Mouse (Mus musculus) bone marrow, adult 2 months (tissue): ENCODE measurements around the gene Nr5a2. TPM values are rescaled to one million over a fixed set of nuclear protein-coding genes. Genes with fewer than 3 reads are reported as not detected.

Experiments
- H3K27ac ChIP-seq: fragments of 200-500 bp; 2 replicates; pipeline ENCODE4 v1.5.1; 2012; ENCODE audit warnings: low read depth, mild to moderate bottlenecking, control low read depth, inconsistent platforms, low read length; ENCODE audit not compliant: control insufficient read depth, poor library complexity, insufficient read depth
- H3K4me1 ChIP-seq: fragments of 200-500 bp; 2 replicates; pipeline ENCODE4 v1.6.1; 2011; ENCODE audit warnings: low read length; ENCODE audit not compliant: control insufficient read depth, insufficient read depth
- H3K4me3 ChIP-seq: fragments of 200-500 bp; replicated peaks from 2 replicates; pipeline ENCODE3; 2011; ENCODE audit warnings: mild to moderate bottlenecking, low read depth, low read length, control low read depth; ENCODE audit not compliant: control insufficient read depth
- CTCF ChIP-seq: fragments of 200-500 bp; IDR thresholded peaks from 2 replicates; pipeline ENCODE4 v1.5.1; 2011; ENCODE audit warnings: low read length, control low read depth; ENCODE audit not compliant: control insufficient read depth, insufficient read depth
- POLR2A ChIP-seq: fragments of 200-500 bp; IDR thresholded peaks from 2 replicates; pipeline ENCODE4 v1.6.1; 2011; ENCODE audit warnings: low read depth, mild to moderate bottlenecking, control low read depth, low read length, borderline replicate concordance; ENCODE audit not compliant: control insufficient read depth
- WGBS: fragments of 180-500 bp; shearing (Covaris S2); methylation state at CpG from one replicate; pipeline ENCODE4 v1.1.7; 2018; 5-methylcytosine and 5-hydroxymethylcytosine counted together
- polyA plus RNA-seq: library from polyadenylated mRNA; stranded (reverse); fragments of >200 nt; gene quantifications from 2 replicates; pipeline ENCODE4 v1.2.4, GENCODE M21; 2011; ENCODE audit warnings: low replicate concordance; ENCODE audit not compliant: missing spikeins, insufficient read depth, insufficient read length

Gene Nr5a2
- polyA plus RNA-seq, 1 experiment: 2.3 TPM

DNA sequence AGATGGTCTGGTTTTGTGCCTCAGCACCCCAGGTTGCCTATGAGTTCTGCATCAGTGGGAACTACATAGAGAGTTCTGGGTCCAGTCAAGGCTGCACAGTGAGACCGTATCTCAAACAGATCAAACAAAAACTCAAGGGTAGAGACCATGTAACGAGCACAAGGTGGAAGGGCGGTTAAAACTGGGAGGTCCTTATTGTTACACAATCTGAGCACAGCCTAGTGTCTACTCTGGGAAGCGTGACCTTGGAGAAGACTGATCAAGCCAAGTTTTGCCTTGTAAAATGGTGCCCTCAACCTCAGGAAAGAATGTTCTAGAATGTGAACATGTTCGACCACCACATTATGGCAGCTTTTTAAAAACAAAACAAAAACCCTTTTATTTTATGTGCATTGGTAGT, 12.8 kb upstream of the Nr5a2 start:
- no peaks in the 10 kb centered on the region for H3K4me1 ChIP-seq
- no peak overlapping the region for H3K4me3 ChIP-seq
- H3K27ac ChIP-seq: no peak overlapping the region
- WGBS: 75% methylated on average over 5 of the region's 5 CpGs
- TF ChIP-seq CTCF (no peak), POLR2A (no peak)

GRCm38 (mm10) chr1:136970995-136971394, 10.7 kb upstream of the Nr5a2 start:
- TF ChIP-seq POLR2A: no peak
- TF ChIP-seq CTCF: no peak
- Histone ChIP-seq H3K27ac (no peak overlapping the region), H3K4me1 (no peaks in the 10 kb centered on the region), H3K4me3 (no peak overlapping the region)
- 74% methylated on average over 8 of the region's 8 CpGs for WGBS

DNA sequence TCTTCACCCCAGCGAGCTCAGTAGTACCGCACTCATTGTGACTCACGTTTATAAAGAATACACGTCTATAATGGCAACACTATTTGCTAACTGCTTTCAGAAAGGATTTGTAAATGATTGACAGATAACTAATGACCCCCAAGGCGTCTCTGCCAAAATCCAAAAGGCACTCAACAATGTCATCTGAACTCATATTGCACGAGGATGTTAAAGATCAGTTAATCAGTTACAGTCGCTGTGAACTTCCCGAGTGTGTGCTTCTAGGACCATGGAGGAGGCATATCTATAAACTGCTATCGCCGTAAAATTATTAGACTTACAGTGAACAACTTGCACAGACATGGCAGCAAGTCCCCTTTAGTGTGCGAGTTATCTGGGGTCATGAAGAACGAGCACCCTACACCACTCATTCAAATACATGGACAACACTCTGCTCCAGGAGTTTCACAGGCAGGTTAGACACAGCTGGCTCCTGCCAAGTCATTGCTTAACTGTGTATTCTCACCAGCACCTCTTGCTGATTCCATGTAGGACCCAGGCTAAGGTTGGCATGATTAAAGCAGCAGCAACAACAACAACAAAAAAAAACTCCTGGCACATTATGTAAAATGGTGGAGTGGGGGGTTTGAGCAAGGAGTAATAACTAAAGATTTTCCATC, 6.6 kb upstream of the Nr5a2 start:
- H3K27ac ChIP-seq: no peak overlapping the region

GRCm38 (mm10) chr1:136959491-136959890, 757 bp downstream of the Nr5a2 start:
- H3K4me3 ChIP-seq: no peak overlapping the region
- 66% methylated on average over 1 of the region's 1 CpGs for WGBS

More for the DNA sequence above, 6.6 kb upstream of the Nr5a2 start:
- TF ChIP-seq POLR2A (no peak), CTCF (no peak)
- WGBS: 81% methylated on average over 12 of the region's 12 CpGs
- Histone ChIP-seq H3K4me1 (no peaks in the 10 kb centered on the region), H3K4me3 (no peak overlapping the region)

GRCm38 (mm10) chr1:136958666-136959065, 1.6 kb downstream of the Nr5a2 start:
- TF ChIP-seq POLR2A: no peak
- TF ChIP-seq CTCF: no peak
- Histone ChIP-seq H3K4me1 (no peaks in the 10 kb centered on the region), H3K27ac (no peak overlapping the region), H3K4me3 (no peak overlapping the region)
- 14% methylated on average over 9 of the region's 9 CpGs for WGBS

More at GRCm38 (mm10) chr1:136959491-136959890, 757 bp downstream of the Nr5a2 start:
- Histone ChIP-seq H3K27ac (no peak overlapping the region), H3K4me1 (no peaks in the 10 kb centered on the region)
- TF ChIP-seq POLR2A (no peak), CTCF (no peak)

DNA sequence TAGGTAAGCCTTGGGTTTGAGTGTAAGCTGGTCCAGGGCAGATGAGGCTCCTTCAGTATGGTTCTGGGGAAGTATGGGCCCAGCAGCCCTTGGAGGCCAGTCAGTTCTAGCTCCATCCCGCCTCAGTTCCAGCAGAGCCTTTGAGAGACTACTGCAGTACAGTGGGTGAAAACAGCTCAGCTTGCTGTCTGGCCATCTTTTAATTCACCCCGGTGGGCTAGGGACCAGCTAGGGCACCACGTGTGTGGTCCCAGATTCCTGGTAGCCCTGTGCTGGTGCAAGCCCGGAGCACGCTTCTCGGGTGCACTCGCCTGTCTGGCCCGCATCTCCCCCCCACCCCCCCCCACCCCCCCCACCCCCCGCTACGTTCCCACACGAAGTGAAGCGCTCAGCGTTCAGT, 2.1 kb downstream of the Nr5a2 start:
- WGBS: 12% methylated on average over 4 of the region's 13 CpGs
- Histone ChIP-seq H3K27ac (no peak overlapping the region), H3K4me3 (no peak overlapping the region), H3K4me1 (no peaks in the 10 kb centered on the region)
- TF ChIP-seq CTCF (no peak), POLR2A (no peak)

- Histone ChIP-seq H3K4me1 (no peaks in the 10 kb centered on the region), H3K27ac (no peak overlapping the region), H3K4me3 (no peak overlapping the region)
- TF ChIP-seq CTCF (no peak), POLR2A (no peak)
- 21% methylated on average over 8 of the region's 8 CpGs for WGBS
Measured at GRCm38 (mm10) chr1:136957696-136958095, 2.6 kb downstream of the Nr5a2 start.

DNA sequence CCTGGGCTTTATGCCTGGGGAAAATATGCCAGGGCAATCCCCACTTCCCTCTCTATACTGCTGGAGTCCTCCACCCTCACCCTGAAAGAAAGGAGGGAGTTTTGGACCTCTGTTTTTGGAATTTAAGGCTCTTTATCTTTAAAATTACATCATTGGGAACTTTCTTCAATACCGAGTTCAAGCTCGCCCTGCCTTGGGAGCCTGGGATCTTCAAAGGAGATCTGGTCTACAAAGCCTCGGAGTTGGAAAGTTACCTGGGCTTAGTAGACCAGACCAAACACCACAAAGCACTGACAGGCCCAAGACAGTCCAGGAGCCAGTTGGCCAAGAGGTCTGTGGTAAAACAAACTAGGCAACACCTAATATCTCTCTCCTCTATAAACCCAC, 6.1 kb downstream of the Nr5a2 start:
- Histone ChIP-seq H3K4me1 (no peaks in the 10 kb centered on the region), H3K27ac (no peak overlapping the region), H3K4me3 (no peak overlapping the region)
- no peak for TF ChIP-seq POLR2A
- no peak for TF ChIP-seq CTCF
- WGBS: 58% methylated on average over 3 of the region's 3 CpGs

DNA sequence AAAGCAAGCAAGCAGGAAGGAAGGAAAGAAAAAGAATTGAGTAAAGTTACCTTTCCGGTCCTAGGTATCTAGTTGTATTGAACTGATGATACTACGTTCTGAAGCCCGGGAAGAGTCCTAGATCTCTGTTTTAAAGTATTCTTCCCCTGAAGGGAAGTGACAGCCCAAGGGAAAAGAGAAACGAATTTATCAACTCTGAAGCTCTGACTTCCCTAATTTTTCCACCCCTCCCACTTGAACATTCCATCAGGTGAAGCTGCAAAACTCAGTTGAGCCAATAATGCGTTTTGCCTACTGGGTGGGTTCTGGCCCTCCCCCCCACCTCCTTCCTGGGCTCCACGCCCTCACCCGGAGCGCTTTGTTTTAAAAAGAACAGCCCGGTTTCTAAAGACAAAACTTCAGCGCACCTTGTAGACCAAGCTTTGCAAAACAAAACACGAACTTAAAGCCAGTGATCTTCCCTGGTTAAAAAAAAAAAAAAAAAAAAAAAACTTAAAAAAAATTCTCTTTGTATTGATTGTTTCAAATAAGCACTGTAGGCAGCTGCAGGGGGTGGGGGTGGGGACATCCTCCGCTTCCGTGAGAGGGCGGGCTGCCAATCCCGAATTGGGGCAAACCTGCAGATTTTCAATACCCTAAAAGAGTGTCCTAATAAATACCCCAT, 6.7 kb downstream of the Nr5a2 start:
- Histone ChIP-seq H3K4me1 (no peaks in the 10 kb centered on the region), H3K4me3 (no peak overlapping the region), H3K27ac (no peak overlapping the region)
- 13% methylated on average over 15 of the region's 15 CpGs for WGBS
- no peak for TF ChIP-seq POLR2A
- TF ChIP-seq CTCF: no peak
